Mouse (Mus musculus) megakaryocyte, embryonic 14.5 days (primary cell): ENCODE measurements around the gene Rab3c. TPM values are rescaled to one million over a fixed set of nuclear protein-coding genes. Genes with fewer than 3 reads are reported as not detected.

Source experiments
- H3K27me3 ChIP-seq: replicated peaks from 2 replicates; pipeline ENCODE3; 2012; ENCODE audit warnings: inconsistent platforms
- H3K36me3 ChIP-seq: replicated peaks from 2 replicates; pipeline ENCODE3; 2012; ENCODE audit warnings: low read length, inconsistent platforms, mixed read lengths
- H3K4me1 ChIP-seq: 2 replicates; pipeline ENCODE4 v1.6.1; 2012; ENCODE audit warnings: inconsistent platforms
- H3K4me3 ChIP-seq: replicated peaks from 2 replicates; pipeline ENCODE3; 2012; ENCODE audit warnings: moderate library complexity, mild to moderate bottlenecking, inconsistent platforms
- H3K9me3 ChIP-seq: 2 replicates; pipeline ENCODE4 v1.6.1; 2012; ENCODE audit warnings: inconsistent platforms
- FLI1 ChIP-seq: IDR thresholded peaks from 2 replicates; pipeline ENCODE4 v1.6.1; 2012; ENCODE audit warnings: low read length, inconsistent platforms, mixed read lengths
- GATA1 ChIP-seq: IDR thresholded peaks from 3 replicates; pipeline ENCODE4 v1.6.1; 2012; ENCODE audit warnings: mixed read lengths, low read length, inconsistent platforms, borderline replicate concordance
- polyA plus RNA-seq: library from polyadenylated mRNA; stranded (reverse); fragments of >175 nt; gene quantifications from 2 replicates; pipeline ENCODE4 v1.2.3, GENCODE M21; 2012; ENCODE audit warnings: low replicate concordance; ENCODE audit not compliant: insufficient read depth

Rab3c gene
- polyA plus RNA-seq, 1 experiment, result not detected

GRCm38 (mm10) chr13:110006106-110006781 lies 274.6 kb downstream of the Rab3c start:
- H3K4me3 ChIP-seq, result no peak overlapping the region
- H3K4me1 ChIP-seq, result no peaks in the 10 kb centered on the region
- H3K9me3 ChIP-seq, result no peaks in the 10 kb centered on the region
- no peaks in the 10 kb centered on the region for H3K36me3 ChIP-seq
- H3K27me3 ChIP-seq, result peaks cover 47% of the 10 kb centered on the region
- TF ChIP-seq GATA1 (no peak), FLI1 (no peak)

Other genes starting within 250 kb of the Rab3c start
- gene Gapt, start 76.2 kb upstream of the Rab3c start, polyA plus RNA-seq, result 0.49 TPM in 1 of 2 replicates, not detected in the other
- 4.6 and 6.7 TPM in 2 replicates for gene Plk2, start 114.0 kb upstream of the Rab3c start, polyA plus RNA-seq